Mouse (Mus musculus) limb, embryonic 14.5 days (tissue): Measurements from ENCODE around the gene App. TPM values are rescaled to one million over a fixed set of nuclear protein-coding genes. Genes with fewer than 3 reads are reported as not detected.

Source experiments
- ATAC-seq: fragments of 200-750 bp; cut with Nextera tagmentation; 2 replicates; pipeline ENCODE4 v1.8.0; 2017; ENCODE audit warnings: low read depth, moderate number of reproducible peaks, moderate TSS enrichment; ENCODE audit not compliant: low FRiP score
- DNase-seq: peaks from one replicate; pipeline ENCODE4 v3.0.0-alpha.2; 2015; ENCODE audit warnings: low spot score
- H3K27ac ChIP-seq: fragments of 300-500 bp; sonication (generic); replicated peaks from 2 replicates; pipeline ENCODE4 v1.5.1; 2014; ENCODE audit warnings: low read depth, mild to moderate bottlenecking, low read length, moderate library complexity, mixed read lengths
- H3K27me3 ChIP-seq: fragments of 300-500 bp; sonication (generic); 2 replicates; pipeline ENCODE4 v1.6.1; 2014; ENCODE audit warnings: low read length, mixed read lengths; ENCODE audit not compliant: control insufficient read depth, insufficient read depth
- H3K36me3 ChIP-seq: fragments of 300-500 bp; sonication (generic); 2 replicates; pipeline ENCODE4 v1.6.1; 2014; ENCODE audit warnings: mild to moderate bottlenecking, low read length, moderate library complexity, mixed read lengths; ENCODE audit not compliant: control insufficient read depth, insufficient read depth
- H3K4me1 ChIP-seq: fragments of 300-500 bp; sonication (generic); 2 replicates; pipeline ENCODE4 v1.6.1; 2014; ENCODE audit warnings: antibody characterized with exemption, low read length, mixed read lengths; ENCODE audit not compliant: control insufficient read depth, insufficient read depth
- H3K4me2 ChIP-seq: fragments of 300-500 bp; sonication (generic); replicated peaks from 2 replicates; pipeline ENCODE4 v1.6.1; 2014; ENCODE audit warnings: low read depth, mild to moderate bottlenecking, low read length, moderate library complexity; ENCODE audit not compliant: severe bottlenecking
- H3K4me3 ChIP-seq: fragments of 300-500 bp; sonication (generic); replicated peaks from 2 replicates; pipeline ENCODE4 v1.5.1; 2014; ENCODE audit warnings: low read length
- H3K9ac ChIP-seq: fragments of 300-500 bp; sonication (generic); 2 replicates; pipeline ENCODE4 v1.6.1; 2014; ENCODE audit warnings: mild to moderate bottlenecking, low read depth, low read length, moderate library complexity; ENCODE audit not compliant: severe bottlenecking
- H3K9me3 ChIP-seq: fragments of 300-500 bp; sonication (generic); 2 replicates; pipeline ENCODE4 v1.6.1; 2016; ENCODE audit warnings: low read length; ENCODE audit not compliant: control insufficient read depth
- POLR2A ChIP-seq: fragments of 200-500 bp; IDR thresholded peaks from 2 replicates; pipeline ENCODE4 v1.8.0; 2012; ENCODE audit warnings: inconsistent platforms, mild to moderate bottlenecking, moderate library complexity, borderline replicate concordance; ENCODE audit not compliant: insufficient read depth, insufficient read length; ENCODE audit errors: extremely low read depth
- WGBS: fragments of 180-500 bp; shearing (Covaris S2); extraction: QIAGEN DNeasy Blood & Tissue Kit; methylation state at CpG from one replicate; pipeline ENCODE4 v1.1.7; 2014; 5-methylcytosine and 5-hydroxymethylcytosine counted together
- polyA plus RNA-seq, 2 experiments: library from polyadenylated mRNA; depleted of rRNA in 1 of 2; stranded (reverse) in 1 of 2; unstranded in 1 of 2; fragments of >200 nt; fragmentation: Nextera tagmentation in 1 of 2; extraction: Ambion mirVana in 1 of 2; gene quantifications; 2 replicates each; pipeline versions ENCODE4 v1.2.1 to v1.2.3; 2012 to 2014

Gene App
- polyA plus RNA-seq, 2 experiments: 206 to 326 TPM

GRCm38 (mm10) chr16:84995441-84995867 lies 178.1 kb downstream of the App start:
- no peak overlapping the region for H3K27ac ChIP-seq
- H3K9ac ChIP-seq: no peak overlapping the region
- no peak for ATAC-seq
- H3K9me3 ChIP-seq: no peaks in the 10 kb centered on the region
- no peak overlapping the region for H3K4me3 ChIP-seq
- H3K4me2 ChIP-seq: no peak overlapping the region
- WGBS: 52% methylated on average over 6 of the region's 6 CpGs
- peaks cover 8% of the 10 kb centered on the region for H3K36me3 ChIP-seq
- no peaks in the 10 kb centered on the region for H3K27me3 ChIP-seq
- TF ChIP-seq POLR2A: no peak
- no peak for DNase-seq
- no peaks in the 10 kb centered on the region for H3K4me1 ChIP-seq

DNA sequence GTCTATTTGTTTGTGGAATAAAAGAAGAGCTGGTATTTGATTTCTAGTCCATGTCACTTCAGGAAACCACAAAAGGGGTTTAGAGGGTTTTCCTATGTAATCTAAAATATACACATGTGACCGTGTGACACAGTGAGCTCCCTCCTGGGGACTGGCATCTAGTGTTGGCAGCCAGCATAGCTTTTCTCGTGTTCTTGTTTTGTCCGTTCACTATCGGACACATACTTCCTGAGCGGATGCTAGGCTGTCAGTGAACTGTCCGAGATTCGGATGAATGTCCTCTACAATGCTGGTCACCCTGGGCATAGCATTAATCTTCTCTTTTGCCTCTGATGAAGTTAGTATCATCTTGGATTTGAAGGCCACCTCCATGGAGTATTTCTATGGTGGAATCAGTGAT lies 180.7 kb downstream of the App start:
- no peak for TF ChIP-seq POLR2A
- no peak for DNase-seq
- no peaks in the 10 kb centered on the region for H3K27me3 ChIP-seq
- no peak for ATAC-seq
- H3K9me3 ChIP-seq: no peaks in the 10 kb centered on the region
- peaks cover 5% of the 10 kb centered on the region for H3K36me3 ChIP-seq
- no peak overlapping the region for H3K9ac ChIP-seq
- H3K4me1 ChIP-seq: no peaks in the 10 kb centered on the region
- no peak overlapping the region for H3K27ac ChIP-seq
- no peak overlapping the region for H3K4me3 ChIP-seq
- WGBS: 87% methylated on average over 7 of the region's 7 CpGs
- H3K4me2 ChIP-seq: no peak overlapping the region

DNA sequence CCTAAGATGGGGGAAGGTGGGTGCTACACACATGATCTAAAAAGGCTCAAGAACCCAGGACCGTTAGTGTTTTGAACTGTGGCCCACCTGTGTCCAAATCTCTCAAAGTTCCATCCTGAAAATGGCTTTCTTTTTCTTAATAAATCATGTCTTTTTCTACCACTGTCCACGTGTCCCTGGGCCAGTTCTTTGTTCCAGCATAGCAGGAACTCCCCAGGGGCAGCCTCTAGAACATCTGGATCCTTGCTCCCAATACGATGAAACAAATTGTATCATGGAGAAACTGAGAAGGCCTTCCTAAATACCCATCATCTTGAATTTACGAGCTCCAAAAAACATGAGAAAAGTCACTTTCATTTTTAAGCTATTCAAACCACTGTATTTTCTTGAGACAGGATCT lies 182.6 kb downstream of the App start:
- H3K9me3 ChIP-seq: no peaks in the 10 kb centered on the region
- TF ChIP-seq POLR2A: no peak
- H3K36me3 ChIP-seq: peaks cover 15% of the 10 kb centered on the region
- WGBS: 73% methylated on average over 4 of the region's 4 CpGs
- no peak overlapping the region for H3K27ac ChIP-seq
- no peak for DNase-seq
- no peak overlapping the region for H3K9ac ChIP-seq
- H3K4me1 ChIP-seq: peaks cover 2% of the 10 kb centered on the region; the same call in 1 of the 2 replicates
- no peak overlapping the region for H3K4me2 ChIP-seq
- H3K27me3 ChIP-seq: no peaks in the 10 kb centered on the region
- no peak for ATAC-seq
- no peak overlapping the region for H3K4me3 ChIP-seq

DNA sequence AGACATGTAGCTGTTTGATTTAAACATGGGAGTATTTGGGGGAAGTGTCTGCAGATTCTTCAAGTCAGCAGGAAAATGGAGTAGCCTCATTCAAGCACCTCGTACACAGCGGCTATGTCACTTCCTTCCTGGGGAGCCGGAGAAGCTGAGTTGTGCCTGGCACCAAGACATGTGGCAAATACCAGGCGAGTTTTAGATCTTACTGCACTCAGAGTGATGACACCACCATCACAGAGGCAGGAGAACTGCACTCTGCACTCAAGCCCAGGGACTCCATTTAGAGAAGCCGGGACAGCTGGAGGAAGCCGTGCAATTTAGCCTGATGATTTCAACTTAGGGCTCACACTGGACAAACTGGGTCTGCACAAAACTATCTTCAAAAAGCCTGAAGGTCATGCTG lies 183.6 kb downstream of the App start:
- no peak overlapping the region for H3K9ac ChIP-seq
- H3K4me3 ChIP-seq: no peak overlapping the region
- H3K9me3 ChIP-seq: no peaks in the 10 kb centered on the region
- DNase-seq (no peak), ATAC-seq (no peak)
- WGBS: 60% methylated on average over 6 of the region's 6 CpGs
- H3K27ac ChIP-seq: no peak overlapping the region
- H3K4me2 ChIP-seq: no peak overlapping the region
- H3K4me1 ChIP-seq: peaks cover 2% of the 10 kb centered on the region; the same call in 1 of the 2 replicates
- peaks cover 15% of the 10 kb centered on the region for H3K36me3 ChIP-seq
- H3K27me3 ChIP-seq: no peaks in the 10 kb centered on the region
- TF ChIP-seq POLR2A: no peak

DNA sequence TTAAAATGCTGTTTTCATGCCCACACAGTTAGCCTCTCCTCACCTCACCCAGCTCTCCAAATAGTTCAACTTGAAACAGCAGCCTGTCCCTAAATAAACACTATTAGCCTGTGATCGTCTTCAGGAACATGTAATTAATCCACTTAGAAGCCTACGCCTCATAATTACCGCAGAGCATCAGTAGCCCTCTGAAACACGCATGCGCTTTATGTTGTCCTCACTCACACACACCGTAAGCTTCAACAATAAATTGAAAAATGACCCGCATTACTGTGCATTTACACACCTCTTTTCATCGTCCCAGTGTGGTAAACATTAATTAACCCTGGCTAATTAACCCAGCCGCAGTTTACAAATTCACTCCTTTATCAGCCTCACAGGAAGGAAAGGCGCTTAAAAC lies 184.1 kb downstream of the App start:
- DNase-seq: no peak
- WGBS: 60% methylated on average over 10 of the region's 10 CpGs

More for the DNA sequence above, 184.1 kb downstream of the App start:
- TF ChIP-seq POLR2A: no peak
- Histone ChIP-seq H3K36me3 (peaks cover 15% of the 10 kb centered on the region), H3K27ac (no peak overlapping the region), H3K4me3 (no peak overlapping the region), H3K4me2 (no peak overlapping the region), H3K9ac (no peak overlapping the region), H3K4me1 (peaks cover 2% of the 10 kb centered on the region; the same call in 1 of the 2 replicates), H3K9me3 (no peaks in the 10 kb centered on the region), H3K27me3 (no peaks in the 10 kb centered on the region)
- ATAC-seq: no peak
